Mouse (Mus musculus) sigmoid colon, adult 10 weeks (tissue): Measurements from ENCODE around the gene Arpc1b. TPM values are rescaled to one million over a fixed set of nuclear protein-coding genes. Genes with fewer than 3 reads are reported as not detected.

ENCODE experiments used
- polyA plus RNA-seq: library from polyadenylated mRNA; stranded (reverse); fragments of 350-450 nt; fragmentation: Illumina TruSeq; extraction: RNeasy Lipid Tissue Mini Kit (QIAGEN cat#74804); gene quantifications from one replicate; pipeline ENCODE4 v1.2.3, GENCODE M21; 2014; ENCODE audit warnings: low read depth, low replicate concordance

Gene Arpc1b
- polyA plus RNA-seq, result 84.1 TPM

GRCm38 (mm10) chr5:145114071-145114605 lies at the start of gene Arpc1b:
Gene Arpc1b, plus strand, starts transcription at chr5:145114215.

GRCm38 (mm10) chr5:145083632-145084451 lies 30.2 kb upstream of the Arpc1b start, which contains the start of the genes Arpc1a and Kpna7:
Gene Arpc1a, plus strand, starts transcription at chr5:145083830.
Gene Kpna7, minus strand, starts transcription at chr5:145084030.

DNA sequence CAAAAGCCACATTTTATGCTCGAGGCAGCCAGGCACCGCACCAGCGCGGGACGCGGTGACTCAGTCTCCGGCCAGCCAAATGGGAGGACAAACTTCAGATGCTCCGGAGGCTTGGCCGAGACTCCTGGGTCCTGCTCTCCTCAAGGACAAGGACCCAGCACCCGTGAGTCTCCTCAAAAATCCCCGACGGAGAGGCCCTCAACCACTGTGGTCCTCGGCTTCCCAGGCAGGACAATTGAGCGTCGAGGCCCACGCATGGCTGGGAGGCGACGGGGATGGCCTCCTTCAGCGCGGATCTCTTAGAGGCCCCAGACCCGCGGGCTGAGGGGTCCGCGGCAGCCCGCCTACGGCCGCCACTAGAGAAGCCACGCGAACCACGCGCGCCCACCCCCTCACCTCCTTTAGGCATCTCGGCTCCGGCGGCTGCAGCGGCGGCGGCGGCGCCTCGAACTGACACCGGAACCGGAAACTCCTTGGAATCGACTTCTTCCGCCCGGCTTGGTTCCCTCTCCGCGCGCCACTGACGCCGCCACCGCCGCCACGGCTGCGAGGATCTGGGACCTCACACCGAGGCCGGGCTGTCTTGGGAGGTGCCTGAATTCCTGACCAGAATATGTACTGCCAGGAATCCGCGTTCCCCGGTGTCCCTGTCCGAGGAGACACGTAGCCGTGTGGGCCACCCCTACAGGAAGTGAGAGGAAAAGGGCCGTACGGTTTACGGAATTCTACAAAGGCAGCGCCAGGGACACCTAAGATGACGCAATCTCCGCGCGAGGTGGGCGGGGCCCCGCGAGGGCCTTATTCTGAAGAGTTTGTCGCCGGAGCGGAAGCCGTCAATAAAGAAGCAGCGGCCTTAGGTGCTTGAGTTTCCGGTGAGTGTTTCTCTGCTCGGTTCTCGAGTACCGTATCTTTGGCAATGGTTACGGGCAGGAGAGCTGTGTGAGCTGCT lies 25.8 kb downstream of the Arpc1b start, which contains the start of the genes Pdap1 and Bud31:
Gene Pdap1, minus strand, starts transcription at position 668 of the 949 bp plus-strand sequence.
Gene Bud31, plus strand, starts transcription at position 792 of the 949 bp plus-strand sequence.

DNA sequence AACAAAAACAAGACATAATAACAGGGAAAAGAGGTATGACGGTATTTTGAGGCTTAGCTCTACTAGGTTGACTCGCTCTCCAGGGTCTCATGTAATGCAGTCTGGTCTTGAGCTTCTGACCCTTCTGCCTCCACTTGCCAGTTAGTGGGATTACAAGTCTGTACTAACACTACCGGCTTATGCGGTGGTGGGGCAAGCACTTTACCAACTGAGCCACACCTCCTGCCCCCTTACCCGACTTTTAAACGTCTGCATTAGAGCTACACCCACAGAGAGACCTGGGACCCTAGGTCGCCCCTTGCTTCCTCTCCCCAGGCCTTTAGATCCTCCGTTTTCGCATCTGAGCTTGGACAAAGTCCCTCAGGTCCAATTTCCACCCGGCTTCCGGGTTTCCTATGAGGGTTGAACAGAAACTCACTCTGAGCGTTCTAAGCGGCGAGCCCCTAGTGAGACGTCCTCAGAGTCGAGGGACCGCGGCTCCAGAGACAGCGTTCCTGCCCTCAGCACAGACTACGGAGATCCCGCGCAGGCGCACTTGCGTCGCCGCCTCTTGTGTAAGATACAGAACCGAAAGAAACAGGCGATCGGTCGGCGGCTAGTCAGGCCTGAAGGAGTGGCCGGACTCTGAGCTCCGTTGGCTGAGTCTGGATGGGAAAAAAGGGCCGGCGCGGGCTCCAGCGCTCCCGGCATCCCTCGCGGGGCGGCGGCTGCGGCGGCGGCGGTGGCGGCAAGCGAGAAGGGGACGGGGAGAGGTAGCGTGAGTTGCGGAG lies 52.7 kb downstream of the Arpc1b start, which contains the start of the genes Ptcd1 and Cpsf4:
Gene Ptcd1, minus strand, starts transcription at position 573 of the 770 bp plus-strand sequence.
Gene Cpsf4, plus strand, starts transcription at position 678 of the 770 bp plus-strand sequence.

Other genes with a start within 250 kb of the Arpc1b start
- gene Smurf1, start 148.4 kb upstream of the Arpc1b start, polyA plus RNA-seq, result 10.9 TPM
- not detected for gene Gm4871, start 81.5 kb upstream of the Arpc1b start, polyA plus RNA-seq
- gene 1700018F24Rik, start 71.2 kb upstream of the Arpc1b start, polyA plus RNA-seq, result not detected
- 21.0 TPM for gene Arpc1a, start 30.4 kb upstream of the Arpc1b start, polyA plus RNA-seq
- not detected for gene Kpna7, start 30.2 kb upstream of the Arpc1b start, polyA plus RNA-seq
- gene Pdap1, start 26.0 kb downstream of the Arpc1b start, polyA plus RNA-seq, result 25.1 TPM
- 230 TPM for gene Bud31, start 26.1 kb downstream of the Arpc1b start, polyA plus RNA-seq
- 0.66 TPM for gene Ptcd1, start 52.9 kb downstream of the Arpc1b start, polyA plus RNA-seq
- gene Cpsf4, start 53.0 kb downstream of the Arpc1b start, polyA plus RNA-seq, result 2.6 TPM
- 26.2 TPM for gene Atp5j2, start 77.8 kb downstream of the Arpc1b start, polyA plus RNA-seq
- gene Zkscan14, start 87.7 kb downstream of the Arpc1b start, polyA plus RNA-seq, result 2.3 TPM
- gene Zkscan5, start 90.3 kb downstream of the Arpc1b start, polyA plus RNA-seq, result 6.8 TPM
- 88.7 TPM for gene Zfp655, start 117.5 kb downstream of the Arpc1b start, polyA plus RNA-seq
- not detected for gene Zscan25, start 166.3 kb downstream of the Arpc1b start, polyA plus RNA-seq
- not detected for gene Cyp3a57, start 231.1 kb downstream of the Arpc1b start, polyA plus RNA-seq